Mouse (Mus musculus) MEL (cell line): ENCODE measurements around the gene Il24. TPM values are rescaled to one million over a fixed set of nuclear protein-coding genes. Genes with fewer than 3 reads are reported as not detected.

ENCODE experiments used
- DNase-seq: peaks from one replicate; pipeline ENCODE4 v3.0.0; 2011; ENCODE audit warnings: low read depth, low spot score
- H3K27ac ChIP-seq: 2 replicates; pipeline ENCODE4 v1.5.1; 2012; ENCODE audit warnings: low read depth, mild to moderate bottlenecking, control low read depth, low read length, moderate library complexity; ENCODE audit not compliant: control insufficient read depth
- H3K27me3 ChIP-seq, 2 experiments: fragments of 150-350 bp in 1 of 2; sonication (generic) in 1 of 2; 2 replicates each; pipeline ENCODE4 v1.6.1; 2012; ENCODE audit warnings: low read length in 2 of 2, mild to moderate bottlenecking in 2 of 2, improper control_type of control experiment in 1 of 2, moderate library complexity in 1 of 2; ENCODE audit not compliant: insufficient read depth in 2 of 2, control insufficient read depth in 1 of 2
- H3K36me3 ChIP-seq, 2 experiments: 2 replicates each; pipeline ENCODE4 v1.6.1; 2012 to 2014; ENCODE audit warnings: low read length in 2 of 2, improper control_type of control experiment in 1 of 2, inconsistent platforms in 1 of 2, mild to moderate bottlenecking in 1 of 2; ENCODE audit not compliant: insufficient read depth in 2 of 2, control insufficient read depth in 1 of 2
- H3K4me1 ChIP-seq, 2 experiments: fragments of 150-350 bp in 1 of 2; sonication (generic) in 1 of 2; 2 replicates each; pipeline ENCODE4 v1.6.1; 2012; ENCODE audit warnings: low read length in 2 of 2, improper control_type of control experiment in 1 of 2, mild to moderate bottlenecking in 1 of 2; ENCODE audit not compliant: insufficient read depth in 2 of 2, control insufficient read depth in 1 of 2
- H3K4me3 ChIP-seq, 2 experiments: fragments of 150-350 bp in 1 of 2; sonication (generic) in 1 of 2; 2 replicates each; pipeline ENCODE4 v1.5.1; 2012; ENCODE audit warnings: low read depth in 2 of 2, low read length in 2 of 2, mild to moderate bottlenecking in 2 of 2, moderate library complexity in 2 of 2, control low read depth in 1 of 2, improper control_type of control experiment in 1 of 2; ENCODE audit not compliant: control insufficient read depth in 1 of 2, insufficient read depth in 1 of 2
- H3K79me2 ChIP-seq: 2 replicates; pipeline ENCODE4 v1.6.1; 2012; ENCODE audit warnings: mild to moderate bottlenecking, low read length, moderate library complexity; ENCODE audit not compliant: control insufficient read depth, poor library complexity, insufficient read depth
- H3K9ac ChIP-seq: 2 replicates; pipeline ENCODE4 v1.6.1; 2012; ENCODE audit warnings: low read depth, mild to moderate bottlenecking, control low read depth, low read length, moderate library complexity; ENCODE audit not compliant: control insufficient read depth, poor library complexity, severe bottlenecking
- H3K9me3 ChIP-seq: fragments of 150-350 bp; sonication (generic); replicated peaks from 2 replicates; pipeline ENCODE4 v1.6.1; 2012; ENCODE audit warnings: mild to moderate bottlenecking, low read length, improper control_type of control experiment, moderate library complexity; ENCODE audit not compliant: insufficient read depth
- BHLHE40 ChIP-seq: IDR thresholded peaks from 2 replicates; pipeline ENCODE4 v1.6.1; 2012; ENCODE audit warnings: low read depth, mild to moderate bottlenecking, inconsistent platforms, low read length, improper control_type of control experiment, borderline replicate concordance
- CTCF ChIP-seq, 3 experiments: IDR thresholded peaks in 2 of 3; conservative IDR thresholded peaks in 1 of 3; 2 replicates each; pipeline ENCODE4 v1.5.1; 2011 to 2012; ENCODE audit warnings: low read length in 3 of 3, low read depth in 2 of 3, mild to moderate bottlenecking in 2 of 3, improper control_type of control experiment in 1 of 3, inconsistent platforms in 1 of 3, mixed read lengths in 1 of 3, moderate library complexity in 1 of 3; ENCODE audit not compliant: control insufficient read depth in 1 of 3, insufficient read depth in 1 of 3, poor library complexity in 1 of 3, severe bottlenecking in 1 of 3
- E2F4 ChIP-seq: IDR thresholded peaks from 2 replicates; pipeline ENCODE4 v1.6.1; 2011; ENCODE audit warnings: low read depth, low read length, improper control_type of control experiment, borderline replicate concordance
- EP300 ChIP-seq, 2 experiments: IDR thresholded peaks; 2 replicates each; pipeline ENCODE4 v1.6.1; 2011; ENCODE audit warnings: improper control_type of control experiment in 2 of 2, low read length in 2 of 2, low read depth in 1 of 2, mild to moderate bottlenecking in 1 of 2
- JUND ChIP-seq: IDR thresholded peaks from 2 replicates; pipeline ENCODE4 v1.6.1; 2011; ENCODE audit warnings: low read depth, mild to moderate bottlenecking, improper control_type of control experiment, low read length
- KAT2A ChIP-seq: conservative IDR thresholded peaks from 2 replicates; pipeline ENCODE4 v1.6.1; 2012; ENCODE audit warnings: low read depth, low read length, improper control_type of control experiment, inconsistent platforms
- MAX ChIP-seq: IDR thresholded peaks from 2 replicates; pipeline ENCODE4 v1.6.1; 2011; ENCODE audit warnings: low read length, improper control_type of control experiment
- MAZ ChIP-seq: IDR thresholded peaks from 2 replicates; pipeline ENCODE4 v1.6.1; 2012; ENCODE audit warnings: low read depth, mild to moderate bottlenecking, inconsistent platforms, low read length, improper control_type of control experiment
- MEF2A ChIP-seq: IDR thresholded peaks from 2 replicates; pipeline ENCODE4 v1.6.1; 2014; ENCODE audit warnings: low read depth, mild to moderate bottlenecking, inconsistent platforms, low read length, improper control_type of control experiment; ENCODE audit not compliant: poor library complexity, insufficient replicate concordance, severe bottlenecking; ENCODE audit errors: extremely low read depth
- MXI1 ChIP-seq: IDR thresholded peaks from 2 replicates; pipeline ENCODE4 v1.6.1; 2011; ENCODE audit warnings: mild to moderate bottlenecking, low read depth, low read length, improper control_type of control experiment
- NELFE ChIP-seq: IDR thresholded peaks from 2 replicates; pipeline ENCODE4 v1.6.1; 2011; ENCODE audit warnings: low read depth, low read length, improper control_type of control experiment
- POLR2AphosphoS2 ChIP-seq: IDR thresholded peaks from 2 replicates; pipeline ENCODE4 v1.6.1; 2011; ENCODE audit warnings: low read length, improper control_type of control experiment
- RAD21 ChIP-seq: IDR thresholded peaks from 2 replicates; pipeline ENCODE4 v1.6.1; 2011; ENCODE audit warnings: mild to moderate bottlenecking, low read depth, low read length, improper control_type of control experiment
- RCOR1 ChIP-seq: IDR thresholded peaks from 2 replicates; pipeline ENCODE4 v1.6.1; 2012; ENCODE audit warnings: low read depth, mild to moderate bottlenecking, inconsistent platforms, low read length, improper control_type of control experiment
- SIN3A ChIP-seq: IDR thresholded peaks from 2 replicates; pipeline ENCODE4 v1.6.1; 2012; ENCODE audit warnings: low read length, improper control_type of control experiment, inconsistent platforms
- TBP ChIP-seq: IDR thresholded peaks from 2 replicates; pipeline ENCODE4 v1.8.0; 2011; ENCODE audit warnings: low read depth, low read length, improper control_type of control experiment
- USF1 ChIP-seq: IDR thresholded peaks from 2 replicates; pipeline ENCODE4 v1.6.1; 2014; ENCODE audit warnings: low read depth, mild to moderate bottlenecking, inconsistent platforms, low read length, improper control_type of control experiment, moderate library complexity
- ZMIZ1 ChIP-seq: IDR thresholded peaks from 2 replicates; pipeline ENCODE4 v1.6.1; 2012; ENCODE audit warnings: low read depth, mild to moderate bottlenecking, inconsistent platforms, low read length, improper control_type of control experiment, moderate library complexity
- polyA plus RNA-seq, 2 experiments: library from polyadenylated mRNA; stranded (reverse) in 1 of 2; unstranded in 1 of 2; fragments of >175 nt in 1 of 2; fragments of >200 nt in 1 of 2; gene quantifications; 2 replicates each; pipeline versions ENCODE4 v1.2.1 to v1.2.4; 2012; ENCODE audit warnings: low replicate concordance in 2 of 2, low read depth in 1 of 2; ENCODE audit not compliant: insufficient read length in 2 of 2, insufficient read depth in 1 of 2, missing spikeins in 1 of 2
- total RNA-seq: library from RNA; depleted of rRNA; stranded (reverse); fragments of 300-350 nt; gene quantifications from 2 replicates; pipeline ENCODE4 v1.2.3, GENCODE M21; 2012

Gene Il24
- total and polyA plus RNA-seq, 3 experiments = not detected

- Histone ChIP-seq H3K4me3 (no peak overlapping the region), H3K27me3 (no peaks in the 10 kb centered on the region; a peak in 2 of 4 replicates), H3K79me2 (no peaks in the 10 kb centered on the region), H3K36me3 (no peaks in the 10 kb centered on the region), H3K9ac (no peak overlapping the region), H3K9me3 (no peaks in the 10 kb centered on the region), H3K4me1 (0 out of 4 replicates have a peak, but pooled peaks cover 0 to 2% of the 10 kb centered on the region in 2 experiments), H3K27ac (no peak overlapping the region)
- no peak for TF ChIP-seq RAD21
- no peak for TF ChIP-seq MAZ
- no peak for TF ChIP-seq EP300 (IDR thresholded peaks at IDR 0.05; ENCODE audit: low read depth in 1 of 2, low read length in 2 of 2)
- TF ChIP-seq MEF2A = no peak
- no peak for TF ChIP-seq SIN3A
- no peak for TF ChIP-seq POLR2AphosphoS2
- TF ChIP-seq ZMIZ1 = no peak
- TF ChIP-seq RCOR1 = no peak
- TF ChIP-seq JUND = no peak
- no peak for DNase-seq
These were observed 23.0 kb downstream of the Il24 start for GRCm38 (mm10) chr1:130864238-130864637.

- H3K27me3 ChIP-seq = peaks cover 9 to 13% of the 10 kb centered on the region in 2 experiments
- H3K4me3 ChIP-seq = no peak overlapping the region
- TF ChIP-seq CTCF (IDR thresholded peaks at IDR 0.05 in 2 of 3, conservative IDR thresholded peaks at IDR 0.05 in 1 of 3; ENCODE audit: control insufficient read depth in 1 of 3, insufficient read depth in 1 of 3, low read depth in 2 of 3, low read length in 3 of 3, poor library complexity in 1 of 3, severe bottlenecking in 1 of 3) (no peak), RCOR1 (no peak), BHLHE40 (no peak), MAZ (no peak), MXI1 (no peak), USF1 (no peak), KAT2A (no peak)
- no peak for DNase-seq
- H3K79me2 ChIP-seq = no peaks in the 10 kb centered on the region
- H3K36me3 ChIP-seq = no peaks in the 10 kb centered on the region
- no peaks in the 10 kb centered on the region for H3K4me1 ChIP-seq
- H3K27ac ChIP-seq = no peak overlapping the region
- H3K9me3 ChIP-seq = no peaks in the 10 kb centered on the region
- H3K9ac ChIP-seq = no peak overlapping the region
These were observed 29.8 kb downstream of the Il24 start for GRCm38 (mm10) chr1:130857456-130857855.

GRCm38 (mm10) chr1:130855723-130856122 lies 31.5 kb downstream of the Il24 start:
- Histone ChIP-seq H3K4me3 (no peak overlapping the region), H3K4me1 (no peaks in the 10 kb centered on the region), H3K27ac (no peak overlapping the region), H3K9ac (no peak overlapping the region), H3K9me3 (no peaks in the 10 kb centered on the region), H3K27me3 (peaks cover 11 to 13% of the 10 kb centered on the region in 2 experiments), H3K79me2 (no peaks in the 10 kb centered on the region), H3K36me3 (no peaks in the 10 kb centered on the region)
- DNase-seq = no peak
- TF ChIP-seq MAX = no peak
- no peak for TF ChIP-seq E2F4
- TF ChIP-seq NELFE = no peak
- TF ChIP-seq JUND = no peak
- no peak for TF ChIP-seq TBP
